Mouse (Mus musculus) c-Kit-negative CD71-positive TER-119-positive erythroid progenitor cells, embryonic 14.5 days (primary cell): Measurements from ENCODE around the gene Slf2.

Source experiments
- DNase-seq: peaks from one replicate; pipeline ENCODE4 v3.0.0-alpha.2; 2013; ENCODE audit warnings: low read depth, low spot score

Slf2 gene

GRCm38 (mm10) chr19:45030111-45030510, 99.2 kb downstream of the Slf2 start:
- no peak for DNase-seq

GRCm38 (mm10) chr19:45030746-45031693, 100.1 kb downstream of the Slf2 start:
- DNase-seq = peak; percentile 69

GRCm38 (mm10) chr19:45031780-45032179, 100.8 kb downstream of the Slf2 start:
- DNase-seq = no peak
